Mouse (Mus musculus): ENCODE results near the gene Aldh2. TPM values are rescaled to one million over a fixed set of nuclear protein-coding genes. Genes with fewer than 3 reads are reported as not detected.
"Not testable (repeated sequence)": the region's sequence is repeated elsewhere in the genome, so short reads cannot be mapped to it uniquely, and the experiment has no call there.

Aldh2 gene
- total RNA-seq, 2 experiments from 2014 or later: 111 to 120 TPM

DNA sequence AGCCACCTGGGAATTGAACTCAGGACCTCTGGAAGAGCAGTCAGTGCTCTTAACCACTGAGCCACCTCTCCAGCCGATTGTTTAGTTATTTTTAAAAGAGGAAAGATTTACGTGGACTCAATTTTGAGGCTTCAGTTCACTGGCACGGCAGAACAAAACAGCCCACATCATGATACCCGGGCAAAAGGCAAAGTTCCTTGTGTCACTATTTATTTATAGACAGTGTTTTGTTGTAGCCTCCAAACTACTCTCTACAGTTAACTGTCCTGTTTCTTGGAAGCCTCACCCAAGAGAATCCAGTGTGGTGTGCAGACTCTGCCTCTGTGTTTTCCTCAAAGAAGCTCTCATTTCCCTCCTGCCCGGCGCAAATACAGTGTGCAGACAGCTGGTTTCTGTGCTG is 18.4 kb upstream of the Aldh2 start:
- TF ChIP-seq CTCF (IDR thresholded peaks at IDR 0.05): no peak
- no peak for DNase-seq (ENCODE audit: extremely low spot score in 1 of 2, low spot score in 2 of 2)
- intact Hi-C loops (cut with DNase I): loop anchor here (1.0 kb wide), 1 partner anchor 44 kb away; no protein-coding TSS in a partner anchor
- Histone ChIP-seq H3K4me3 (no peak overlapping the region), H3K27ac (no peak overlapping the region)

DNA sequence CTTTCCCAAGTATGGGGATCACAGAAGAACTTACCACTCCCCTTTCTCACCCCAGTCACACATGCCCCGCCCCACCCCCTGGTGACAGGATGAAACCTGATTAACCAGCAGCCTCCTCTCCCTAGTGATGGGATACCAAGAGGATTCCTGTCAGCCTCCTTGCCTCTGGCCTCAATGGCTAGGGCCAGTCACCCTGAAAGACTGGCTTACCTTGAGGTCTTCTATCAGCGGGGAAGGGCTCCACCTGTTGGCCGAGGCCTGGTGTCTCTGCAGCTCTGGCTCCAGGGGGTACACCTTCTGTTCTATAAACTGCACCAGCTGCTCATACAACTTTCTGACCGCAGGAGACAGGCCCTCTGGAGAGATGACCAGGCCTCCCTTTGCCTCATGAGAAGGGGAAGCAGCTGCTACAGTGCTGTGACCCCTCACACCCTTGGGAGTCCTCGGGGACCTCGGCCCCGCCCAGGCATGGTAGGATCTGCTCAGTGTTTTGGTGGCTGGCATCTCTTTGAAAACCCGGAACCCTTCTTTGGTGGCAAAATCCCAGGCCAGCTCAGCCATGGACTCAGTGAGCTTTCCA is 16.0 kb upstream of the Aldh2 start:
- intact Hi-C loops (cut with DNase I); DNase-seq (ENCODE audit: extremely low spot score in 1 of 2, low spot score in 2 of 2): not testable (repeated sequence)

DNA sequence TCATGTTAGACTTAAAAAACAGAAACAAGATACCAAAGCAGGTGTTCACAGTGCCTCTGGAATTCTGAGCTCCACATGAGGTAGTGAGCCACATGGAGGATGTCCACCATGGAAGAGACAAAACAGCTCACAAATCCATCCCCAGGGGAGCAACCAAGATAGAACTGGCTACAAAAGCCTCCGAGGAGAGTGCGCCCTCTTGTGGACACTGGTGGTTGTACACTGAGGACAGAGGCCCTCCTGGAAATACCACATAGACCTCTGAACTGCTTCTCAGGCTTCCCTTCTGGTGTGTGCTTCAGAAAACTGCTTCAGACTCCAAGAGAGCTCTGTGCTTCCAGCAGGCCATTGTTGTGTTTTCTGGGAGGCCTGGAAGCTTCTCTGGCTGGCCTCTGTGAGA is 12.5 kb upstream of the Aldh2 start:
- DNase-seq (ENCODE audit: extremely low spot score in 1 of 2, low spot score in 2 of 2): peak; percentile 59 to 81
- intact Hi-C loops (cut with DNase I): no loop called here
- no peak overlapping the region for H3K4me3 ChIP-seq
- peak; percentile 88 for TF ChIP-seq CTCF (IDR thresholded peaks at IDR 0.05)
- H3K27ac ChIP-seq: no peak overlapping the region

More for the DNA sequence above, 16.0 kb upstream of the Aldh2 start:
- H3K4me3 ChIP-seq, H3K27ac ChIP-seq: not testable (repeated sequence)

DNA sequence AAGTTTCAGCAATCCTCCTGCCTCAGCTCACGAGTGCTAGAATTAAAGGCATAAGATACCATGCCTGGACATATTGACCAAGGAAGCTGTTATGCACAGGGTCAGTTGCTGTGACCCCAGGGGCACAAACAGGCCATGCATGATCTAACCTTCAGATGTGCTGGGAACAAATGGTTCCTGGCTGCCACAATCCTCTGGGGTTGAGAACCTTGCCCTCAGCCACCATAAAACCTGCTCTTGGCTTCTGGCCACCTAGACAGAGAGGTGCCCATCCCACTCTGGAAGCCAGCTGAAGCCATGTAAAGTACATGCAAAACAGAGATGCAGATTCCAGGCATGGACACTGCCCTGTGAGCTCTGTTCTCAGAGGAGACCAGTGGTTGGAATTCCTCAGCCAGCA is 10.2 kb upstream of the Aldh2 start:
- not testable (repeated sequence) for H3K4me3 ChIP-seq; H3K27ac ChIP-seq; DNase-seq (ENCODE audit: extremely low spot score in 1 of 2, low spot score in 2 of 2)
- intact Hi-C loops (cut with DNase I): loop anchor here (2.0 kb wide), 1 partner anchor 57 kb away; no protein-coding TSS in a partner anchor

DNA sequence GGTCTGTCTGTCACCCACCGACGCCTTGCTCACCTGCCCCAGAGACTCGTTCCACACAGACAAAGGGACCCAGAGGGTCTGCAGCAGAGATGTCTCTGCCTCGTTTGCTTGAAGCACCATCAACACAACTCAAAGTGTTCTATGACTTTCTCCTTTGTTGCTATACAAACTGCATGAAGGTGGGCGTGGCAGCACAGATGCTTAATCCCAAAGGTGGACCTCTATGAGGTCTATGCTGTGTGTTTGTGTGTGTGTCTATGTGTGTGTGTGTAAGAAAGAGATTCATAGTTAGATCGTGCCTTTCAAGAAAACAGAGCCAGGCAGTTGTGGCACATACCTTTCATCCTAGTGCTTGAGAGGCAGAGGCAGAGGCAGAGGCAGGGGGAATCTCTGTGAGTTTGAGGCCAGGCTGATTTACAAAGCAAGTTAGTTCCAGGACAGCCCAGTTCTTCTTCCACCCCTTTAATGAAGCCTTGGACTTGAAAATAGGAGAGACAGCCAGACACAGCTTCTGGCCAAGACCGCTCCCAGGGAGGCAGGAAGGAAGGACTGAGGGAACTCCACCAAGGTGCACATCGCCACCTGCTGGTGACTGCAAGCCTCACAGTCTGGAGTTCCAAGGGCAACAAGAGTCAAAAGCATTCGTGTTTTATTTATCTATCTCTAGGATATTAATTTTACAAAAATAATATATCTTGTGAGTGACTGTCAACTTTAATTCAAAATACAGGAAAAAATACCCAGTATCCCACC is 8.1 kb upstream of the Aldh2 start:
- TF ChIP-seq CTCF (IDR thresholded peaks at IDR 0.05): peak; percentile 99
- intact Hi-C loops (cut with DNase I): loop anchor here (1.0 to 2.0 kb wide), 2 partner anchors 37 to 55 kb away; no protein-coding TSS in a partner anchor
- no peak overlapping the region for H3K27ac ChIP-seq
- H3K4me3 ChIP-seq: no peak overlapping the region
- DNase-seq (ENCODE audit: extremely low spot score in 1 of 2, low spot score in 2 of 2): peak; percentile 84 to 90

DNA sequence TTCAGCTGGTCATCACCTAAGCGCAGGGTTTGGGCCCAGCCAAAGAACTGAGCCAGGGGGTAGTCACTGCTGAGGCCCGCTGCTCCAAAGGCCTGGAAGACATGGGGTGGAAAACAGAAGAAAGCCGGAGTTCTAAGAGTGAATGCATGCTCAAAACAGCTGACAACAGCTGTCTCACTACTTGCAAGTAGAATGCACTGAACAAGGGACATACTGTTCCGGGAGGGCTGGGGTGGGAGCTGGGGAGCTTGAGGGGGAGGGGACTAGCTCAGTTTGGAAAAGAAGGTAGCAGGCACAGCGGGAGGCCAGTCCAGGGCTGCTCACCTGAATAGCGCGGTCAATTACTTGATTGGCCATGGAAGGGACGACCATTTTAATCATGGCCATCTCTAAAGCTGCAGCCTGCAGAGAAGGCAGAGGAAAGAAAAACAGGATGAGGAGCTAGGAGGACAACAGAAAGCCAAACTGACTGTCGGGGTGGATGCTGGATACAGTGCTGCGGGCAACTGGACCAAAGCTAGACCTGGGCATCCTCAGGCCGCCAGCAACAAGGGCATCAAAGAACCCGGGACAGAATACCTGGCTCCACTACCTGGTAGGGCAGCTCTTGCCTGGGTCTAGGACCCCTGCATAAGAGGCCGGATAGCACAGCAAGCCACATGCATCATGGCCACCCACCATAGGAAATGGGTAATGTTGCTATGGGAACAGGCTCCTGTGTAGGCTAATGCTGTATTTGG is 5.4 kb upstream of the Aldh2 start:
- Histone ChIP-seq H3K4me3 (no peak overlapping the region), H3K27ac (no peak overlapping the region)
- intact Hi-C loops (cut with DNase I): no loop called here
- no peak for TF ChIP-seq CTCF (IDR thresholded peaks at IDR 0.05)
- no peak for DNase-seq (ENCODE audit: extremely low spot score in 1 of 2, low spot score in 2 of 2)

DNA sequence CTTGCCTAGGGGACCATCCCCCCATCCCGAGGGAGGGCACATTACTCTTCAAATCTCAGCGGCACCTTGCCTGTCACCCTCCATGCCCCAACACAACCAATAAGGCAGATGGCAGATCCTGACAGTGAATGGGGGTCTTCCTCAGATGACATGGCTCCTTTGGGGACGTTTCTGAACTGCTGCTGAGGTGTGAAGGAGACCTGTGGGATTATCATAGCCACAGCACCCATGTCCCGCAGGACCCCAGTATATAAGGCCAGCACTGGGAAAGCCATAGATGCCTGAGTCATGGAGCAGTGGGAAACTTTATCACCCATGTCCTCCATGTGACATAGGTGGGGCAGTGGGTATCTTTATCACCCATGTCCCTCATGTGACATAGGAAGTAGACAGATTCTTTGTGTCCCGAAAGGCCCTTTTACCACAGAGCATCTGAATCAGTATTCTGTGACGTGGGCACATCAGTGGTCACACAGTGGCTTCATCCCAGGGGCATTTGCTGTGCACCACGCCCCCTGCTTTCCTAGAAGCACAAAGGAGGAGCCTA is 4.4 kb upstream of the Aldh2 start:
- DNase-seq (ENCODE audit: extremely low spot score in 1 of 2, low spot score in 2 of 2): no peak
- intact Hi-C loops (cut with DNase I): no loop called here
- TF ChIP-seq CTCF (IDR thresholded peaks at IDR 0.05): no peak
- H3K4me3 ChIP-seq: no peak overlapping the region
- H3K27ac ChIP-seq: no peak overlapping the region

DNA sequence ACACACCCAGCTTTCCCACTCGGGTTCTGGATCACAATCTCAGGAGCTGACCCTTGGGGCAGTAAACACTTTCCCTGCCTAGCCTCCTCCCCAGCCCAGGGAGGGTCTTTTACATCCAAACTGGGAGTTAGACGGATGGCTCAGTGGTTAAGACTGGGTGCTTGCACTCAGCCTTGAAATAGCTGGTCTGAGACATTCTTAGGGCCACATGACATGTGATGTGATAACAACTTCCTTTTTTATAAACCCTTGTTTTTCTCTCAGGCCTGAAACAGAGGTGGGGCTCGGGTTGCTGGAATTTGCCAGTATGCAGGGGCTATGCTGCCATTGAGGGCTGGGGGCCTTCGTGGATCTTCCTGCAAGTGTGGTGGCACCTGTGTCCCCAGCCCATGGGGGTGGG is 3.7 kb upstream of the Aldh2 start:
- no peak for DNase-seq (ENCODE audit: extremely low spot score in 1 of 2, low spot score in 2 of 2)
- Histone ChIP-seq H3K27ac (no peak overlapping the region), H3K4me3 (no peak overlapping the region)
- intact Hi-C loops (cut with DNase I): no loop called here
- TF ChIP-seq CTCF (IDR thresholded peaks at IDR 0.05): no peak

DNA sequence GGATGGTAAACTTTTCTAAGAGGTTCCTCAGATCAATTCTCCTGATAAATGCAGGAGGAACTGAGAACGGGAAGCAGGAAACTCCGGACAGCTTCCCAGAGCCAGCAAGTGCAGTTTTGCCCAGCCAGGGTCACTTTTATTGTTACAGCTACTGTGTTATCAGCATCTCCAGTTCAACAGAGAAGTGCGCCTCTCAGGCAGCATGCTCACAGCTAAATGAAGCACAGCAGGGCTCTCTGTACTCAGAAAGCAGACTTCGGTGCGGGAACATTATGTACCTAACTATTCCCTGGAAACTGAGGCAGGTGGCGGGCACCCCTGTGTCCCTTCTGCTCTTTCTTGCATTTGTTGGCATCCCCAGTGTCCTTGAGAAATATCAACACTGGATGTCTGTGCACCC is 2.6 kb upstream of the Aldh2 start:
- no peak for DNase-seq (ENCODE audit: extremely low spot score in 1 of 2, low spot score in 2 of 2)
- Histone ChIP-seq H3K27ac (no peak overlapping the region), H3K4me3 (no peak overlapping the region)
- no peak for TF ChIP-seq CTCF (IDR thresholded peaks at IDR 0.05)
- intact Hi-C loops (cut with DNase I): no loop called here

DNA sequence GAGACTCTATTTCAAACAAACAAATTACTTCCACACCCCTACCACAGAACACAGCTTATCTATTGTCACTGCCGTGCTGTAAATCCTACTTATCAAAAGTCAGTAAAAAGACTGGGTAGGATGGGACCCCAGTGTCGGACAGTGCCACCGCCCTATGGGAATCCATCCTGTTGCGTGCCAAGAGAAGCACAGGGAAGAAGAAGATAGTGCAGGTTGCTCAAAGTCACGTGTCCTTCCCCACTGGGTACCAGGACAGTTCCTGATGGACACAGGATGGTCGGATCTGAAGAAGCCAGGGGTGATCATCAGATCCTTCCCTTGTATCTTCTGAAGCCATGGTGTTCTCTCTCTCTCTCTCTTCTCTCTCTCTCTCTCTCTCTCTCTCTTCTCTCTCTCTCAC is 2.1 kb upstream of the Aldh2 start:
- TF ChIP-seq CTCF (IDR thresholded peaks at IDR 0.05): no peak
- intact Hi-C loops (cut with DNase I): no loop called here
- DNase-seq (ENCODE audit: extremely low spot score in 1 of 2, low spot score in 2 of 2): no peak
- H3K4me3 ChIP-seq: no peak overlapping the region
- H3K27ac ChIP-seq: no peak overlapping the region

DNA sequence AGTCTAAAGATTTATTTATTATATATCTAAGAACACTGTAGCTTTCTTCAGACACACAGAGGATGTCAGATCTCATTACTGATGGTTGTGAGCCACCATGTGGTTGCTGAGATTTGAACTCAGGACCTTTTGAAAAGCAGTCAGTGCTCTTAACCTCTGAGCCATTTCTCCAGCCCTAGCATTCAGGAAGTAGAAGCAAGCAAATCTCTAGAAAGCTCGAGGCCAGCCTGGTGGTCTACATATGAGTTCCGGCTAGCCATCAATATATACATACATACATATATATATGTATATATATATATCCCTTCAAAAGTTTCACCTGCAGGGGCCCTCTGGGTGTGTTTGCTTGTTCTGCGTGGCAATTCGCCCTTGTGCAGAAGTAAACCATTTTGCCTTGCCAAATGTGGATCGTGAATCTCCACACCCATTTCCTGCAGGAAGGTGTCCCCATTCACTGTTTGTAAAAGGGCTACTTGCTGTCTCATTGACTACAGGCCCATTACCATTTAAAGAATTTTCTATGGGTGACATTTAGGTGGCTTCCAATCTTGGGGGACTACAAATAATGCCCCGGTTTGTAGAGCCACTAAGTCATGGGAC is 1.2 kb upstream of the Aldh2 start:
- DNase-seq (ENCODE audit: extremely low spot score in 1 of 2, low spot score in 2 of 2): no peak
- H3K27ac ChIP-seq: no peak overlapping the region; the same call in 1 of the 2 replicates
- no peak overlapping the region for H3K4me3 ChIP-seq
- TF ChIP-seq CTCF (IDR thresholded peaks at IDR 0.05): no peak
- intact Hi-C loops (cut with DNase I): no loop called here

All from left cerebral cortex, adult 2 months (tissue).